ENCODE assay signal across 14 mouse cellular contexts in the genomic region with DNA sequence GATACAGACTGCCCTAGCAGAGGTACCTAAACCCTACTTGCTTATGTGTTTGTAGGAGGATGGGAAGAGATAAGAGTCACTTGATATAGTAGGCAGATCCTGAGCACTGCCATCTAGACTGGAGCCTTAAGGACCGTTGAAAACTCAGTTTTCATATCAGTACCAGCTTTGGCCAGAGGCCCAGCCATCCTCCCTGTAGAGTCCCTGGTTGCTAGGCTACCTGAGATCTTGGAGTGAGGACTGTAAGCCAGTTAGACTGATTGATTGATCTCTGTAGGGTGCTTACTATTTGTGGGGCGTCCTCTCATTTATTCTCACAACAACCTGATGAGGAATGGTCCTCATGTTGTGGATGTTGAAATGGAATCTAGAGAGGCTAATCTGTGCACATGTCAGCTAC.
"Had no signal": no experiment of that assay in that cellular context is flagged by ENCODE, and none has a peak within 500 bp of the region (broad histone marks: within the 10 kb centered on the region; RNA-seq: fewer than 3 reads in every experiment).

No protein-coding gene starts in this region.

- H3K27ac ChIP-seq: kidney, postnatal 0 days; limb, embryonic 15.5 days; liver, embryonic 12.5 days; midbrain, embryonic 12.5 days; stomach, embryonic 15.5 days had no signal

- H3K9me3 ChIP-seq: limb, embryonic 15.5 days; liver, embryonic 12.5 days; midbrain, embryonic 12.5 days; stomach, embryonic 15.5 days had no signal

- H3K9ac ChIP-seq: limb, embryonic 15.5 days; liver, embryonic 12.5 days; lung, embryonic 14.5 days; midbrain, embryonic 12.5 days; stomach, embryonic 15.5 days had no signal

- H3K4me1 ChIP-seq: limb, embryonic 15.5 days; liver, embryonic 12.5 days; midbrain, embryonic 12.5 days; stomach, embryonic 15.5 days had no signal

- H3K4me3 ChIP-seq: limb, embryonic 15.5 days; liver, embryonic 12.5 days; midbrain, embryonic 12.5 days; stomach, embryonic 15.5 days had no signal

- ATAC-seq: liver, embryonic 12.5 days had no signal

- H3K36me3 ChIP-seq: limb, embryonic 15.5 days; liver, embryonic 12.5 days; stomach, embryonic 15.5 days had no signal

- H3K27me3 ChIP-seq: limb, embryonic 15.5 days; liver, embryonic 12.5 days; midbrain, embryonic 12.5 days; stomach, embryonic 15.5 days had no signal

- DNase-seq: kidney, adult 9 months; kidney, postnatal 36 days; layer of hippocampus, adult 9-11 months; layer of hippocampus, postnatal 36 days; lung, embryonic 14.5 days; lung, postnatal 10 days; retina, postnatal 1 day; thymus, adult 2 months; thymus, postnatal 25 days had no signal

- H3K4me2 ChIP-seq: limb, embryonic 15.5 days; liver, embryonic 12.5 days; lung, embryonic 14.5 days; midbrain, embryonic 12.5 days; stomach, embryonic 15.5 days had no signal
